Mouse (Mus musculus) forebrain, embryonic 16.5 days (tissue): ENCODE measurements around the gene Rims4. TPM values are rescaled to one million over a fixed set of nuclear protein-coding genes. Genes with fewer than 3 reads are reported as not detected.

Source experiments
- ATAC-seq: fragments of 200-750 bp; cut with Nextera tagmentation; 2 replicates; pipeline ENCODE4 v1.8.0; 2017; ENCODE audit warnings: mild to moderate bottlenecking, moderate library complexity
- H3K27ac ChIP-seq: fragments of 300-500 bp; sonication (generic); 2 replicates; pipeline ENCODE4 v1.5.1; 2014; ENCODE audit warnings: low read length, control low read depth
- H3K27me3 ChIP-seq: fragments of 300-500 bp; sonication (generic); replicated peaks from 2 replicates; pipeline ENCODE4 v1.6.1; 2014; ENCODE audit warnings: low read length; ENCODE audit not compliant: control insufficient read depth, insufficient read depth
- H3K36me3 ChIP-seq: fragments of 300-500 bp; sonication (generic); 2 replicates; pipeline ENCODE4 v1.6.1; 2014; ENCODE audit not compliant: control insufficient read depth, insufficient read depth
- H3K4me1 ChIP-seq: fragments of 300-500 bp; sonication (generic); replicated peaks from 2 replicates; pipeline ENCODE4 v1.6.1; 2014; ENCODE audit warnings: low read length; ENCODE audit not compliant: control insufficient read depth, insufficient read depth
- H3K4me2 ChIP-seq: fragments of 300-500 bp; sonication (generic); 2 replicates; pipeline ENCODE4 v1.6.1; 2014; ENCODE audit warnings: mild to moderate bottlenecking, low read length, control low read depth
- H3K4me3 ChIP-seq: fragments of 300-500 bp; sonication (generic); replicated peaks from 2 replicates; pipeline ENCODE4 v1.5.1; 2014; ENCODE audit warnings: mild to moderate bottlenecking, low read length, control low read depth
- H3K9ac ChIP-seq: fragments of 300-500 bp; sonication (generic); replicated peaks from 2 replicates; pipeline ENCODE4 v1.6.1; 2014; ENCODE audit warnings: low read depth, low read length, control low read depth
- H3K9me3 ChIP-seq: fragments of 300-500 bp; sonication (generic); 2 replicates; pipeline ENCODE4 v1.6.1; 2016; ENCODE audit warnings: low read length; ENCODE audit not compliant: control insufficient read depth
- WGBS: fragments of 180-500 bp; shearing (Covaris S2); extraction: QIAGEN DNeasy Blood & Tissue Kit; methylation state at CpG from one replicate; pipeline ENCODE4 v1.1.7; 2014; 5-methylcytosine and 5-hydroxymethylcytosine counted together
- polyA plus RNA-seq: library from polyadenylated mRNA; unstranded; fragments of >200 nt; fragmentation: Nextera tagmentation; extraction: Ambion mirVana; gene quantifications from 2 replicates; pipeline ENCODE4 v1.2.1, GENCODE M21; 2015

The Rims4 gene
- polyA plus RNA-seq, 1 experiment from 2014 or later: 9.8 TPM

DNA sequence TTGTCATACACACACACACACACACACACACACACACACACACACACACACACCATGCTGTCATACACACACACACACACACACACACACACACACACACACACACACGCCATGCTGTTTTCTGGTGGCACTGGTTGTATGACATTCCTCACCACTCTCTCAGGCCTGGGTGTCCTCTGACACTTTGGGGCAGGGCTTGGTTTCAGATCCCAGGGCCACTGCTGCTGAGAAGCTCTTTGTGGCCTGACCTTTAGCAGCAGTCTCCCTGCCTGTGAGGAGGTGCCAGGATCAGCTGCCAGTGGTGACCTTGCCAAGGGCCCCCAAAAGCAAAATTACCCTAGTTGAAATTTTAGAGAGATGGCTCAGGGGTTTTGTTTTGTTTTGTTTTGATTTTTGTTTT is 92.6 kb downstream of the Rims4 start:
- WGBS: 83% methylated on average over 1 of the region's 1 CpGs
- ATAC-seq: no peak
- no peak overlapping the region for H3K27ac ChIP-seq
- no peak overlapping the region for H3K4me3 ChIP-seq
- H3K9ac ChIP-seq: no peak overlapping the region
- no peaks in the 10 kb centered on the region for H3K9me3 ChIP-seq
- no peak overlapping the region for H3K4me2 ChIP-seq
- H3K27me3 ChIP-seq: peaks cover 2% of the 10 kb centered on the region; the same call in 1 of the 2 replicates
- H3K4me1 ChIP-seq: no peaks in the 10 kb centered on the region
- no peaks in the 10 kb centered on the region for H3K36me3 ChIP-seq

DNA sequence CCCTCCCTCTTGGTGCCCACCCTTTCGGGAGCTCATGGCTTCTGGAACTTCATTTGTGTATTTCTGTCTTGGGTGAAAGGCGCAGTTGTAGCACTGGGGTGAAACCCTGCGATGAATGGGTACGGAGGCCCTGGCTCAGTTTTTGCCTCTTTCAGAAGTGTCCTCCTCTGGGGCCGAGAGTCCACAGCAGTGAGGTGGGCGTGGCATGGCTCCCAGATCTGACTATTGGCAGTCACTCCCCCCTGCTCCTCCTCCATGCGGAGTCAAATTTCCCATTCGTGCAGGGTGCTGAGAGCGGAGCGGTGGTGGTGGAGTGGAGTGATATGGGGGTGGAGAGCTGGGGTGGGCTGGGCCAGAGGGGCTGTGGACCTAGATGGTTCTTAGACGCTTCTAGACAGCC is 94.7 kb downstream of the Rims4 start:
- no peaks in the 10 kb centered on the region for H3K9me3 ChIP-seq
- no peak for ATAC-seq
- H3K4me2 ChIP-seq: no peak overlapping the region
- no peaks in the 10 kb centered on the region for H3K4me1 ChIP-seq
- no peak overlapping the region for H3K4me3 ChIP-seq
- peaks cover 2% of the 10 kb centered on the region; the same call in 1 of the 2 replicates for H3K27me3 ChIP-seq
- H3K36me3 ChIP-seq: no peaks in the 10 kb centered on the region
- H3K27ac ChIP-seq: no peak overlapping the region
- WGBS: 19% methylated on average over 11 of the region's 11 CpGs
- H3K9ac ChIP-seq: no peak overlapping the region

- Histone ChIP-seq H3K4me3 (no peak overlapping the region), H3K4me2 (no peak overlapping the region), H3K9ac (no peak overlapping the region), H3K9me3 (no peaks in the 10 kb centered on the region), H3K36me3 (no peaks in the 10 kb centered on the region), H3K27ac (no peak overlapping the region), H3K27me3 (peaks cover 2% of the 10 kb centered on the region; the same call in 1 of the 2 replicates), H3K4me1 (no peaks in the 10 kb centered on the region)
- no peak for ATAC-seq
- WGBS: 5% methylated on average over 4 of the region's 4 CpGs
These were observed 95.2 kb downstream of the Rims4 start for GRCm38 (mm10) chr2:163823248-163823647.

DNA sequence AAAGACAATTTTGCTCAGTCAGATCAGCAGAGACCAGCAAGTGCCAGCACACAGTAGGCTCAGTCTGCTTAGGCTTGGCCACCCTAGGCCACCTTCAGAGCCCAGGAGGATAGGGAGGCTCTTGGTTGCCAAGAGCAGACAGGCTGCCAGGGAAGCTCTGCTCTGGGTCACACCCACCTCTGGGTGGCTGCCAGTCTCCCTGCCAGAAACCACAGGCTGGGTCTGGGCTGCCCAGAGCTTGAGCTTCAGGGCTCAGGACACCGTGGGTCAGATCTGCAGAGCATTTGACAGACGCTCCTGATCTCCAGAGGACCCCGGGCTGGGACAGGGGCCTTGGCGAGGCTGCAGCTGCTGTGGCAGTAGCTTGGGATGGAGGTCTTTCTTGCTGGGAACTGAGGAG is 97.9 kb downstream of the Rims4 start, which contains the start of gene Ccn5:
Gene Ccn5, plus strand, starts transcription at position 255 of the 400 bp plus-strand sequence.
- ATAC-seq: no peak
- no peaks in the 10 kb centered on the region for H3K4me1 ChIP-seq
- no peaks in the 10 kb centered on the region for H3K9me3 ChIP-seq
- no peak within 1 kb of the TSS for H3K4me2 ChIP-seq
- WGBS: 70% methylated on average over 4 of the region's 4 CpGs
- no peak within 1 kb of the TSS for H3K27ac ChIP-seq
- no peaks in the 10 kb centered on the region for H3K36me3 ChIP-seq
- H3K27me3 ChIP-seq: peaks cover 2% of the 10 kb centered on the region; the same call in 1 of the 2 replicates
- H3K9ac ChIP-seq: no peak within 1 kb of the TSS
- H3K4me3 ChIP-seq: no peak within 1 kb of the TSS

DNA sequence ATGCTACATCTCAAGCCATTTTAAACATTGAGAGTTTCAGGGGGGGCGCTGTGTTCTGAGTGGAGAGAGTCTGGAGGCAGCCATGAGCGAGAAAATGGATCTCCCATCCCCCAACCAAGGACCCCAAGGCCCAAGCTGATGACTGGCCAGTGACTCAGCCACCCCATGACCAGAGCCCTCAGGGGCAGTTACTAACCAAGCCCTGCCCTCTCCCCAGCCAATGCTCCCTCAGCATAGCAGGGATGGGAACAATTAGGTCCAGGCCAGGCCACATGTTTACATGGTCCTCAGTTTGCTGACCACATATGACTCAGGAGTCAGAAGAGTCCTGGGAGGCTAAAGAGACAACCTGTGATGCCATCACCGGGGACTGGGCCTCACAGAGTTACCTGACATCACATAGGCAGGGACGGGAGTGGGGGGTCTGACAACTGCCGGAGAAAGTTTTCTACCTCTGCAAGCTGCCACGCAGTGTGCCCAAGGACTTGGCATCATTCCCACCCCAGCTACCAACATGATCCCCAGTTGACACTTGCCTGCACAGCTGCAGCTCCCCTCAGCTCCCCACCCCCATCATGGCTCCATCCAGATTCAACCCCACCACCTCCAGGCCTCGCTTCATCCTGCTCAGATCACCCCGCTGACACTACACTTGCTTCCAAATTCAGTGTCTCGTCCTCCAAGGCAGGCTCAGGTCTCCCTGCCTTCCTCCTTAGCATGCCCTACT is 103.6 kb downstream of the Rims4 start:
- Histone ChIP-seq H3K9me3 (no peaks in the 10 kb centered on the region), H3K4me1 (no peaks in the 10 kb centered on the region), H3K4me2 (no peak overlapping the region), H3K27ac (no peak overlapping the region), H3K4me3 (no peak overlapping the region), H3K9ac (no peak overlapping the region), H3K36me3 (no peaks in the 10 kb centered on the region), H3K27me3 (no peaks in the 10 kb centered on the region)
- WGBS: 83% methylated on average over 9 of the region's 9 CpGs
- no peak for ATAC-seq

GRCm38 (mm10) chr2:163813077-163813476 is 105.4 kb downstream of the Rims4 start:
- no peak overlapping the region for H3K4me3 ChIP-seq
- no peaks in the 10 kb centered on the region for H3K4me1 ChIP-seq
- 69% methylated on average over 5 of the region's 5 CpGs for WGBS
- no peak overlapping the region for H3K27ac ChIP-seq
- no peak for ATAC-seq
- H3K9ac ChIP-seq: no peak overlapping the region
- no peak overlapping the region for H3K4me2 ChIP-seq
- H3K36me3 ChIP-seq: no peaks in the 10 kb centered on the region
- no peaks in the 10 kb centered on the region for H3K27me3 ChIP-seq
- H3K9me3 ChIP-seq: no peaks in the 10 kb centered on the region

Other genes starting within 250 kb of the Rims4 start
- gene Ada, start 168.4 kb downstream of the Rims4 start, polyA plus RNA-seq: 4.5 and 5.2 TPM in 2 replicates
- gene Ccn5, start 97.8 kb downstream of the Rims4 start, polyA plus RNA-seq: 0.15 and 0.27 TPM in 2 replicates
- not detected in 2 replicates for gene Kcnk15, start 65.0 kb downstream of the Rims4 start, polyA plus RNA-seq
- 453 and 463 TPM in 2 replicates for gene Ywhab, start 76.3 kb upstream of the Rims4 start, polyA plus RNA-seq
- 2.3 and 3.7 TPM in 2 replicates for gene Pabpc1l, start 106.8 kb upstream of the Rims4 start, polyA plus RNA-seq
- 31.3 and 34.7 TPM in 2 replicates for gene Stk4, start 151.6 kb upstream of the Rims4 start, polyA plus RNA-seq
- gene Tomm34, start 152.5 kb upstream of the Rims4 start, polyA plus RNA-seq: 58.4 and 61.0 TPM in 2 replicates